Mouse (Mus musculus) mammary gland, adult 2 months (tissue): ENCODE data around the gene Zfp553. TPM values are rescaled to one million over a fixed set of nuclear protein-coding genes. Genes with fewer than 3 reads are reported as not detected.

ENCODE experiments used
- polyA plus RNA-seq: library from polyadenylated mRNA; depleted of rRNA; stranded (reverse); fragments of >200 nt; gene quantifications from 2 replicates; pipeline ENCODE4 v1.2.3, GENCODE M21; 2012; ENCODE audit warnings: low replicate concordance; rRNA removed

Gene Zfp553
- polyA plus RNA-seq = 9.6 and 16.8 TPM in 2 replicates

GRCm38 (mm10) chr7:127232622-127233367 lies at the start of gene Zfp553, which contains the start of gene Sept1:
Gene Zfp553 (plus strand): TSS chr7:127233061.
Gene Sept1 (minus strand): TSS chr7:127233130.

GRCm38 (mm10) chr7:127195544-127196295 lies 37.1 kb upstream of the Zfp553 start, which contains the start of gene Cd2bp2:
Gene Cd2bp2 (minus strand): TSS chr7:127196050.

GRCm38 (mm10) chr7:127208295-127208552 lies 24.6 kb upstream of the Zfp553 start, which contains the start of gene Tbc1d10b:
Gene Tbc1d10b (minus strand): TSS chr7:127208468.

GRCm38 (mm10) chr7:127208553-127209438 lies 24.1 kb upstream of the Zfp553 start, which contains the start of gene Mylpf:
Gene Mylpf (plus strand): TSS chr7:127208890.

GRCm38 (mm10) chr7:127243870-127244657 lies 11.2 kb downstream of the Zfp553 start, which contains the start of gene Zfp771:
Gene Zfp771 (plus strand): TSS chr7:127244274.

GRCm38 (mm10) chr7:127260309-127261111 lies 27.6 kb downstream of the Zfp553 start, which contains the start of gene Dctpp1:
Gene Dctpp1 (minus strand): TSS chr7:127260709.

GRCm38 (mm10) chr7:127273925-127274789 lies 41.3 kb downstream of the Zfp553 start, which contains the start of gene Sephs2:
Gene Sephs2 (minus strand): TSS chr7:127274055.

Other genes starting within 250 kb of the Zfp553 start
- gene Mvp, start 218.4 kb upstream of the Zfp553 start, polyA plus RNA-seq = 90.2 and 123 TPM in 2 replicates
- gene Pagr1b, start 216.6 kb upstream of the Zfp553 start, polyA plus RNA-seq = 2.4 and 3.3 TPM in 2 replicates
- 0.93 and 1.2 TPM in 2 replicates for gene Pagr1a, start 215.7 kb upstream of the Zfp553 start, polyA plus RNA-seq
- 26.4 and 46.4 TPM in 2 replicates for gene Gm42742, start 212.0 kb upstream of the Zfp553 start, polyA plus RNA-seq
- 22.2 and 31.3 TPM in 2 replicates for gene Prrt2, start 211.8 kb upstream of the Zfp553 start, polyA plus RNA-seq
- gene Maz, start 206.0 kb upstream of the Zfp553 start, polyA plus RNA-seq = 126 and 431 TPM in 2 replicates
- 1.8 and 2.1 TPM in 2 replicates for gene Kif22, start 190.6 kb upstream of the Zfp553 start, polyA plus RNA-seq
- gene Zg16, start 145.7 kb upstream of the Zfp553 start, polyA plus RNA-seq = 0.34 TPM in 1 of 2 replicates, not detected in the other
- gene AI467606, start 141.7 kb upstream of the Zfp553 start, polyA plus RNA-seq = 52.3 and 188 TPM in 2 replicates
- gene Qprt, start 110.8 kb upstream of the Zfp553 start, polyA plus RNA-seq = 7.9 and 9.5 TPM in 2 replicates
- 27.8 and 37.7 TPM in 2 replicates for gene Spn, start 95.2 kb upstream of the Zfp553 start, polyA plus RNA-seq
- 20.9 and 26.3 TPM in 2 replicates for gene Cd2bp2, start 37.0 kb upstream of the Zfp553 start, polyA plus RNA-seq
- gene Tbc1d10b, start 24.6 kb upstream of the Zfp553 start, polyA plus RNA-seq = 33.9 and 43.0 TPM in 2 replicates
- 1.2 and 1,692 TPM in 2 replicates for gene Mylpf, start 24.2 kb upstream of the Zfp553 start, polyA plus RNA-seq
- gene Sept1, start 69 bp downstream of the Zfp553 start, polyA plus RNA-seq = 75.4 and 186 TPM in 2 replicates
- gene Zfp771, start 11.2 kb downstream of the Zfp553 start, polyA plus RNA-seq = 47.0 and 163 TPM in 2 replicates
- 48.0 and 48.7 TPM in 2 replicates for gene Dctpp1, start 27.6 kb downstream of the Zfp553 start, polyA plus RNA-seq
- gene Sephs2, start 41.0 kb downstream of the Zfp553 start, polyA plus RNA-seq = 26.2 and 37.4 TPM in 2 replicates
- 50.2 and 53.8 TPM in 2 replicates for gene Itgal, start 63.2 kb downstream of the Zfp553 start, polyA plus RNA-seq
- gene Zfp768, start 112.5 kb downstream of the Zfp553 start, polyA plus RNA-seq = 28.7 and 45.9 TPM in 2 replicates
- gene Zfp747, start 143.0 kb downstream of the Zfp553 start, polyA plus RNA-seq = 7.4 and 8.2 TPM in 2 replicates
- 4.1 TPM in 2 replicates for gene 9130019O22Rik, start 154.1 kb downstream of the Zfp553 start, polyA plus RNA-seq
- gene E430018J23Rik, start 160.6 kb downstream of the Zfp553 start, polyA plus RNA-seq = 5.7 and 7.7 TPM in 2 replicates
- gene Zfp764, start 173.8 kb downstream of the Zfp553 start, polyA plus RNA-seq = 6.5 and 8.7 TPM in 2 replicates
- gene Zfp688, start 189.0 kb downstream of the Zfp553 start, polyA plus RNA-seq = 16.2 and 30.6 TPM in 2 replicates
- 4.8 and 7.4 TPM in 2 replicates for gene Zfp689, start 216.1 kb downstream of the Zfp553 start, polyA plus RNA-seq
- 89.9 and 116 TPM in 2 replicates for gene Prr14, start 226.6 kb downstream of the Zfp553 start, polyA plus RNA-seq
- gene Fbrs, start 246.1 kb downstream of the Zfp553 start, polyA plus RNA-seq = 23.0 and 53.9 TPM in 2 replicates